Mouse (Mus musculus) lung, embryonic 16.5 days (tissue): ENCODE results near the gene Mapkapk2. TPM values are rescaled to one million over a fixed set of nuclear protein-coding genes. Genes with fewer than 3 reads are reported as not detected.

Experiments used
- ATAC-seq: fragments of 200-750 bp; cut with Nextera tagmentation; 2 replicates; pipeline ENCODE4 v1.8.0; 2017; ENCODE audit warnings: low read depth, mild to moderate bottlenecking, moderate library complexity
- H3K27ac ChIP-seq: fragments of 300-500 bp; sonication (generic); 2 replicates; pipeline ENCODE4 v1.5.1; 2014; ENCODE audit warnings: mild to moderate bottlenecking, control low read depth, low read length
- H3K27me3 ChIP-seq: fragments of 300-500 bp; sonication (generic); 2 replicates; pipeline ENCODE4 v1.6.1; 2014; ENCODE audit warnings: low read depth, low read length, mixed read lengths; ENCODE audit not compliant: control insufficient read depth, insufficient read depth
- H3K36me3 ChIP-seq: fragments of 300-500 bp; sonication (generic); 2 replicates; pipeline ENCODE4 v1.6.1; 2014; ENCODE audit warnings: low read length; ENCODE audit not compliant: control insufficient read depth, insufficient read depth
- H3K4me1 ChIP-seq: fragments of 300-500 bp; sonication (generic); replicated peaks from 2 replicates; pipeline ENCODE4 v1.6.1; 2014; ENCODE audit warnings: low read length, mixed read lengths; ENCODE audit not compliant: control insufficient read depth, insufficient read depth
- H3K4me2 ChIP-seq: fragments of 300-500 bp; sonication (generic); 2 replicates; pipeline ENCODE4 v1.6.1; 2014; ENCODE audit warnings: low read depth, low read length, control low read depth
- H3K4me3 ChIP-seq: fragments of 300-500 bp; sonication (generic); 2 replicates; pipeline ENCODE4 v1.5.1; 2014; ENCODE audit warnings: mild to moderate bottlenecking, low read length, control low read depth
- H3K9ac ChIP-seq: fragments of 300-500 bp; sonication (generic); 2 replicates; pipeline ENCODE4 v1.6.1; 2014; ENCODE audit warnings: low read length, control low read depth
- H3K9me3 ChIP-seq: fragments of 300-500 bp; sonication (generic); 2 replicates; pipeline ENCODE4 v1.6.1; 2016; ENCODE audit warnings: low read length; ENCODE audit not compliant: control insufficient read depth
- WGBS: fragments of 180-500 bp; shearing (Covaris S2); extraction: QIAGEN DNeasy Blood & Tissue Kit; methylation state at CpG from one replicate; pipeline ENCODE4 v1.1.7; 2014; 5-methylcytosine and 5-hydroxymethylcytosine counted together
- polyA plus RNA-seq: library from polyadenylated mRNA; unstranded; fragments of >200 nt; fragmentation: Nextera tagmentation; extraction: Ambion mirVana; gene quantifications from 2 replicates; pipeline ENCODE4 v1.2.1, GENCODE M21; 2015

The Mapkapk2 gene
- polyA plus RNA-seq, 1 experiment from 2014 or later, result 41.3 TPM

DNA sequence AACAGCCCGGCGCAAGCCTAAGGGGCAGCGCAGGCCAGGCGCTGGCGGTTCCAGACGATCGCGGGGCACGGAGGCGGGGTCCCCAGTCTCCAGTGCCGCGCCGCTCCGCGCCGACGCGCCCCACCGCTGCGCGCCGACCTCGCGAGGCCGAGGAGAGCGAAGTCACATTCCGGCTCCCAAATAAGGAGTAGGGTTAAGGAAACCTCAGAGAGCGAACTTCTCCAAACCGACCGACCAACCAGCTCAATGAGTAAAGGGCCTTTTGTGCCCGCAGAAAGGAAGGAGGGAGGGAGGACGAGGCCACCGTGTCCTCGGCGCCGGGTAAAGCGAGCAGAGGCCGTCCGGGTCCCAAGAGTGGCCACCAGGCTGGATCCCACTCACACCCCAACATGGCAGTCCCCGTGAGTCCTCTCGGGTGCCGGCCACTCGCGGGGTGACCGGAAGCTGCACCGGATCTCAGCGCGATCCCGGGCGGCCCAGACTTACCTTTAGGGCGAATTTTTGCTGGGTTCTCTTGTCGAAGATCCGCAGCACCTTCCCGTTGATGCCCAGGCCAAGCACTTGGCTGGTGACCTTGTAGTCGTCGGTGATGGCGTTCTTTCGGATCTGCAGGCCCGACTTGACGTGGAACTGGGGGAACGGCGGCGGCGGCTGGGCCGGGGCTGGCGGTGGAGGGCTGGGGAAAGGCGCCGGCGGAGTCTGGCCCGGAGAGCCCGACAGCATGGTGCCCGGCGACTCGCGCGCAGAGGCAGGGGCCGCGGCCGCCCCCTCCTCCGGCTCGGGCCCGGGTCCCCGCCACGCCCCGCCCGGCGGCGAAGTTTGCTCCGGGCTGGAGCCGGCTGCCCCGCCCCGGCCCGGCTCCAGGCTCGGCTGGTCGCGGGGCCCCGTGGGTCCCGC, 575 bp downstream of the Mapkapk2 start:
- Histone ChIP-seq H3K4me3 (peak overlapping the region; percentile 78), H3K9ac (peak overlapping the region; percentile 85), H3K27ac (peak overlapping the region; percentile 97), H3K4me1 (peaks cover 36% of the 10 kb centered on the region), H3K36me3 (no peaks in the 10 kb centered on the region), H3K27me3 (no peaks in the 10 kb centered on the region), H3K4me2 (peak overlapping the region; percentile 72), H3K9me3 (no peaks in the 10 kb centered on the region)
- peak; percentile 66 for ATAC-seq
- 0% methylated on average over 94 of the region's 98 CpGs for WGBS

DNA sequence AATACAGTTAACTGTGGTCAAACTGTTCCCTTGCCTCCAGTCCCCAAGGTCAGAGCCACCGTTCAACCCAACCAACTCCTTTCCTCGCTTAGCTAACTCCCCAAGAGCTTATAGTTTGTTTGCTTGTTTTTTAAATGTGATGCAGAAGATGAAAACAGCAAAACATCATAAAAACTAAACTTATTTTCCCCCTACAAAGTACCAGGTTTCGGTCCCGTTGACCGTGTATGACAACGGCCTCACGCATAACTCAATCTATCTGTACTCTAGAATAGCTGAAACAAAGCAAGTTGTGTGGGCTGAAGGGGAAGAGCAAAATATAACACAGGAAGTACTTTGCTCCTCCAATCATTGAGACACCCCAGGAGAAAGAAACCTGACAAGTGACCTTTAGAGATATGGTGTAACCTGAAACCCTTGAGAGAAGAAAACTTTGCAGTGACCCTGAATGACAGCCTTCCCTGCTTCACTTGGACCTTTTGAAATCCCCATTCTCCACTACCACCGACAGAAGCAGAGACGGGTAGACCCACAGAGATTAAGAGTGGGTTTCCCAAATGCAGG, 1.4 kb downstream of the Mapkapk2 start:
- H3K4me1 ChIP-seq, result peaks cover 40% of the 10 kb centered on the region

DNA sequence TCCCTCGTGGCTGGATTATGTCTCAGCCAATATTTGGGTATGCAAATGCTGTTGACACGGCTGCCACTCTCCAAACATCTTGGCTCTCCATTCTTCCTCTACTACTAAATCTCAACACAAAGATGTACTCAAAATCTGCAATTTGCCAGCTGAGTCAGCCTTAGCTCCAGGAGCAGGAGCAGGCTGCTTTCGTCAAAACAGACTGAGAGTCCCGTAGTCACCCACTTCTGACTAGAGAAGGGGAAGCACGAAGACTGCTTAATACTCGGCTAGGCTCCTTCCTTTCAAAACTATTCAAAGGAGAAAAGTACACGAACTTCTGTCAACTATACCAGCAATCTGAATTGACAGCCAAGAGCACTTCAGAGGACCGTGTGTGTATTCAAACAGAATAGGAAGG, 2.1 kb downstream of the Mapkapk2 start:
- peak; percentile 37 for ATAC-seq
- Histone ChIP-seq H3K4me2 (peak overlapping the region; percentile 72), H3K27ac (peak overlapping the region; percentile 97), H3K4me3 (peak overlapping the region; percentile 78), H3K36me3 (no peaks in the 10 kb centered on the region), H3K9me3 (no peaks in the 10 kb centered on the region), H3K4me1 (peaks cover 46% of the 10 kb centered on the region), H3K27me3 (no peaks in the 10 kb centered on the region), H3K9ac (peak overlapping the region; percentile 85)
- 14% methylated on average over 8 of the region's 8 CpGs for WGBS

More for the DNA sequence above, 1.4 kb downstream of the Mapkapk2 start:
- no peak for ATAC-seq
- H3K9me3 ChIP-seq, result no peaks in the 10 kb centered on the region
- WGBS, result 2% methylated on average over 9 of the region's 9 CpGs
- H3K9ac ChIP-seq, result peak overlapping the region; percentile 85
- peak overlapping the region; percentile 78 for H3K4me3 ChIP-seq
- no peaks in the 10 kb centered on the region for H3K36me3 ChIP-seq
- H3K4me2 ChIP-seq, result peak overlapping the region; percentile 72
- no peaks in the 10 kb centered on the region for H3K27me3 ChIP-seq
- H3K27ac ChIP-seq, result peak overlapping the region; percentile 97

- no peak overlapping the region for H3K4me2 ChIP-seq
- H3K4me3 ChIP-seq, result no peak overlapping the region
- no peaks in the 10 kb centered on the region for H3K9me3 ChIP-seq
- H3K27me3 ChIP-seq, result no peaks in the 10 kb centered on the region
- H3K9ac ChIP-seq, result no peak overlapping the region
- H3K27ac ChIP-seq, result no peak overlapping the region
- no peak for ATAC-seq
- peaks cover 63% of the 10 kb centered on the region for H3K4me1 ChIP-seq
- H3K36me3 ChIP-seq, result no peaks in the 10 kb centered on the region
- WGBS, result 55% methylated on average over 8 of the region's 8 CpGs
These were observed 3.7 kb downstream of the Mapkapk2 start for GRCm38 (mm10) chr1:131093889-131094288.

DNA sequence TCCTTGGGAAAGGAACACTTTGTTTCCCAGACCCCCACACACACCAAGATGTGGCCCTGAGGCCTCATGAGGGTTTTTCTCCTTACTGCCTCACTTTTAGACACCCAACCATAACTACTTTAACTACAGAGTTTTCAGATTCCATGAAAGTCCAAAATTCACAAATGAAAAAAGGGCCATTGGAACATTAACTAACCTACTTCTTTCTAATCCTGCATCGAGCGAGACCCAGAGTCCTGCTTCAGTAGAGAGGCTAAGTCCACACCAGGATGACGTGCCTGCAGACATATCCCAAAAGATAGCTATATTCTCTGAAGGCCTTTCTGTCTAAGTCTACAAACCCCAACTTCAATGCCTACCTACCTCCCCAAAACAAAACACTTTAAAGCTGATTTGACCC, 4.8 kb downstream of the Mapkapk2 start:
- no peak overlapping the region for H3K4me3 ChIP-seq
- H3K4me2 ChIP-seq, result no peak overlapping the region
- H3K9me3 ChIP-seq, result no peaks in the 10 kb centered on the region
- no peaks in the 10 kb centered on the region for H3K27me3 ChIP-seq
- H3K9ac ChIP-seq, result no peak overlapping the region
- peaks cover 71% of the 10 kb centered on the region for H3K4me1 ChIP-seq
- no peak overlapping the region for H3K27ac ChIP-seq
- no peak for ATAC-seq
- H3K36me3 ChIP-seq, result no peaks in the 10 kb centered on the region
- WGBS, result 92% methylated on average over 3 of the region's 3 CpGs

GRCm38 (mm10) chr1:131092173-131092572, 5.5 kb downstream of the Mapkapk2 start:
- Histone ChIP-seq H3K4me3 (no peak overlapping the region), H3K36me3 (no peaks in the 10 kb centered on the region), H3K9me3 (no peaks in the 10 kb centered on the region), H3K4me1 (peaks cover 75% of the 10 kb centered on the region), H3K4me2 (no peak overlapping the region), H3K27ac (no peak overlapping the region), H3K9ac (no peak overlapping the region), H3K27me3 (no peaks in the 10 kb centered on the region)
- ATAC-seq, result no peak
- 78% methylated on average over 3 of the region's 3 CpGs for WGBS

GRCm38 (mm10) chr1:131091481-131091880, 6.1 kb downstream of the Mapkapk2 start:
- no peak overlapping the region for H3K4me2 ChIP-seq
- no peak for ATAC-seq
- WGBS, result 74% methylated on average over 3 of the region's 3 CpGs
- H3K27ac ChIP-seq, result no peak overlapping the region
- H3K9me3 ChIP-seq, result no peaks in the 10 kb centered on the region
- peaks cover 82% of the 10 kb centered on the region for H3K4me1 ChIP-seq
- H3K9ac ChIP-seq, result no peak overlapping the region
- no peaks in the 10 kb centered on the region for H3K36me3 ChIP-seq
- no peak overlapping the region for H3K4me3 ChIP-seq
- no peaks in the 10 kb centered on the region for H3K27me3 ChIP-seq

DNA sequence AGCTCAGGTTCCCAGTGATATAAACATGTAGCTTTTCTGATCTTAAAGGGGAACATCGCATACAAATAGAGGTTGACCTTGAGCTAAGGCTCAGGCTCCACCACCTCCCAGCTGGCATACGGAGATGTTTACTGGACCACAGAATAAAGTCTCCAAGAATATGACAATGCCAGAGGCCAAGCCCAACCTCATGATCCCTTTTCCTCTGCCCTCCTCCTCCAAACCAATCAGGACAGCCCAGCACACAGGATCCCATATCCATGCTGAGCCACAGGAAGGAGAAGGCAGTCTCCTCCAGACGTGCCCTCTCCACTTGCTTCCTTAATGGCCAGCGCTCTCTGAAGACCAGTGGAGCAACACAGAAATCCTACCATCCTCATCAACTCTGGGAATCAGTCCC, 6.7 kb downstream of the Mapkapk2 start:
- Histone ChIP-seq H3K9me3 (no peaks in the 10 kb centered on the region), H3K4me3 (no peak overlapping the region), H3K27me3 (no peaks in the 10 kb centered on the region), H3K4me2 (no peak overlapping the region), H3K9ac (no peak overlapping the region), H3K36me3 (no peaks in the 10 kb centered on the region), H3K27ac (no peak overlapping the region), H3K4me1 (peaks cover 85% of the 10 kb centered on the region)
- 49% methylated on average over 4 of the region's 4 CpGs for WGBS
- ATAC-seq, result no peak

DNA sequence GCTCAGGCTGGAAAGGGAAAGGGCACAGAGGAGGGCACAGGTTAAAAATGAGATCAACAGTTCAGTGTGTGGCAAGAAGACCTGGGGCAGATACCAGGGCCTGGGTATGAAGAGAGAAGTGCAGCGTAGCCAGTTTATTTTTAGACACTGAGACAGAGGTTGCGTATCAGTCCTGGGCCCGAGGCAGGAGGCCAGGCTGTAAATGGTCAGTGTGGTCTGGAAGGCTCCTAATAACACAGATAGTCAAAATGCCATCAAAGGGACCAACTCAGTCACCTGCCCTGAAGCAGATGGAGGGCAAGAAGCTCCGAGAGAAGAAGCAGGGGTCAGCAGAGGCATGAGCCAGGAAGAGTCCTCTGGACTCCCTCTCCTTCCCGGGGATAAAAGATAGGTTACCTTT, 7.4 kb downstream of the Mapkapk2 start:
- no peak for ATAC-seq

More for the DNA sequence above, 7.4 kb downstream of the Mapkapk2 start:
- H3K27ac ChIP-seq, result no peak overlapping the region; the same call in 1 of the 2 replicates
- 59% methylated on average over 5 of the region's 5 CpGs for WGBS
- no peaks in the 10 kb centered on the region for H3K36me3 ChIP-seq
- peak overlapping the region; percentile 10; the same call in 1 of the 2 replicates for H3K4me2 ChIP-seq
- no peaks in the 10 kb centered on the region for H3K9me3 ChIP-seq
- H3K9ac ChIP-seq, result 0 out of 2 replicates have a peak overlapping the region, but pooled peaks have one; percentile 26
- peaks cover 82% of the 10 kb centered on the region for H3K4me1 ChIP-seq
- H3K27me3 ChIP-seq, result no peaks in the 10 kb centered on the region
- H3K4me3 ChIP-seq, result no peak overlapping the region
